Mouse (Mus musculus): ENCODE data around the gene Thy1.

Gene Thy1

DNA sequence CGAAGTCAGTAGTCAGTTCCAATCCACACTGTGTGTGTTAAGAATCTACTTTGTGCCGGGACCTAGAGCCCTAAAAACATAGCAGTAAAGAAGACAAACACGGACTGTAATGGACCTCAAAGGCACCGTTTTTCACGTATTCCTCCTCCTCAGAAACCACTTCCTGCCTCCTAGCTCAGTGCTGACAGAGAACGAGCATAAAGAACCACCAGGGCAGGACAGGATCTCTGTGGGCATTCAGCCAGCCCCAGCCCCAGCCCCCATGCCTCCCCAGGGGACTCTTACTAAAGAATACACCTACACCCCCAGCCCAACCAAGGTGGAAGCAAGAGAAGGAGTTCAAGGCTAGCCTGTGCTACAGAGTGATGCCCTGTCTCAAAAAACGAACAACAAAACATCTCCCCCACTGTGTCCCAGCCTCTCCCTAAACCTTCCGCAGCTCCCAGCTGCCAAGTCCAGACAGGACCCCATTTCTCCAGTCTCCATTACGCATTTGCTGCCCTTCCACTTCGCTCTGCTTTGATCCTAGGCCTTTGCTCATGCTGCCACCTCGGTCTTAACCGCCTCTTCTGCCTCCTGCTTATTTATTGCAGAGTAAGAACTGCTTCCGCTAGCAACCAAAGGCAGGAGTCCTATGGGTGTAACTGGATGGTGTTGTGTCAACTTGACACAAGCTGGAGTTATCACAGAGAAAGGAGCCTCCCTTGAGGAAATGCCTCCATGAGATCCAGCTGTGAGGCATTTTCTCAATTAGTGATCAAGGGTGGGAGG, 9.0 kb upstream of the Thy1 start:
- DNase-seq, result no peak

DNA sequence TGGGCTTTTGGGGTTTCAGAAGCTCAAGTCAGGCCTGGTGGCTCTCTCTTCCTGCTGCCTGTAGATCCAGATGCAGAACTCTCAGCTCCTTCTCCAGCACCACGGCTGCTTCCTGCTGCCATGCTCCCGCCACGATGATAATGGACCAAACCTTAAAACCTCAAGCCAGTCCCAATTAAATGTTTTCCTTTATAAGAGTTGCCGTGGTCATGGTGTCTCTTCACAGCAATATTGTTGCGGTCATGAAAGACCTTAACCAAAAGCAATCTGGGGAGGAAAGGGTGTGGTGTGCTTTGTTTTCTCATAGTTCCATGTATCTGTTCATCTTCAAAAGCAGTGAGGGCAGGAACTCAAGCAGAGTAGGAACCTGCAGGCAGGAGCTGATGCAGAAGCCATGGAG, 6.1 kb upstream of the Thy1 start:
- DNase-seq, result no peak

DNA sequence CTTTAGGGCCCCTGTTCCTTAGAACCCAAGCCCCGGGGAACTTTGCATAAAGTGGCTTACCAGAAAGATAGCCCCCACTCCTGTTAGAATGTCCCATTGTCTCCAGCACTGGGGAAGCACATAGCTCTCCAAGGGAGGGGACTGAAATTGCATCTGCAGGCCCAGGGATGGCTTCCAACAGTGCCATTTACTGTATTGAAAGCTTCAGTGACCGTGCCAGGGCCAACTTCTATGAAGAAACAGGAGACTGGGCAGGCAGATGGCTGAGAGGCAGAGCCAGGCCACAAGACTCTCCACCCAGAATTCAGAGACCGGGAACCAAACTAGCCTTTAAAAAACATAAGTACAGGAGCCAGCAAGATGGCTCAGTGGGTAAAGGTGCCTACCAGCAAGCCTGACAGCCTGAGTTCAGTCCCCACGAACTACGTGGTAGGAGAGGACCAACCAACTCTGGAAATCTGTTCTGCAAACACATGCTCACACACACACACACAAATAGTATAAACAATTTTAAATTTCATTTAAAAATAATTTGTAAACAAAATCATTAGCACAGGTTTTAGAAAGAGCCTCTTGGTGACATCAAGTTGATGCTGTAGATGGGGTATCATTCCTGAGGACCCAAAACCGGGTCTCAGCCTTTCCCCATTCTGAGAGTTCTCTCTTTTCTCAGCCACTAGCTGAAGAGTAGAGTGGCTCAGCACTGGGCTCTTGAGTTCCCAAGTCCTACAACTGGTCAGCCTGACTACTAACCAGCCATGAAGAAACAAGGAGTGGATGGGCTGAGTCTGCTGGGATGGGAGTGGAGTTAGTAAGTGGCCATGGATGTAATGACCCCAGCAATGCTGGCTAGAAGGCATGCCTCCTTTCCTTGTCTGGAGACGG, 1.4 kb upstream of the Thy1 start:
- DNase-seq, result no peak

DNA sequence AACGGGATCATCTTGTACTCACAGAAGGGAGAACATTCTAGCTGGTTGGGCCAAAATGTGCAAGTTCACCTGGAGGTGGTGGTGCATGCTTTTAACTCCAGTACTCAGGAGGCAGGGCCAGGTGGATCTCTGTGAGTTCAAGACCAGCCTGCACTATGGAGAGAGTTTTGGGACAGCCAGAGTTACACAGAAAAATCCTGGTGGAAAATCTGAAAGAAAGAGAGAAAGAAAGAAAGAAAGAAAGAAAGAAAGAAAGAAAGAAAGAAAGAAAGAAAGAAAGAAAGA, 846 bp upstream of the Thy1 start:
- DNase-seq, result no peak

DNA sequence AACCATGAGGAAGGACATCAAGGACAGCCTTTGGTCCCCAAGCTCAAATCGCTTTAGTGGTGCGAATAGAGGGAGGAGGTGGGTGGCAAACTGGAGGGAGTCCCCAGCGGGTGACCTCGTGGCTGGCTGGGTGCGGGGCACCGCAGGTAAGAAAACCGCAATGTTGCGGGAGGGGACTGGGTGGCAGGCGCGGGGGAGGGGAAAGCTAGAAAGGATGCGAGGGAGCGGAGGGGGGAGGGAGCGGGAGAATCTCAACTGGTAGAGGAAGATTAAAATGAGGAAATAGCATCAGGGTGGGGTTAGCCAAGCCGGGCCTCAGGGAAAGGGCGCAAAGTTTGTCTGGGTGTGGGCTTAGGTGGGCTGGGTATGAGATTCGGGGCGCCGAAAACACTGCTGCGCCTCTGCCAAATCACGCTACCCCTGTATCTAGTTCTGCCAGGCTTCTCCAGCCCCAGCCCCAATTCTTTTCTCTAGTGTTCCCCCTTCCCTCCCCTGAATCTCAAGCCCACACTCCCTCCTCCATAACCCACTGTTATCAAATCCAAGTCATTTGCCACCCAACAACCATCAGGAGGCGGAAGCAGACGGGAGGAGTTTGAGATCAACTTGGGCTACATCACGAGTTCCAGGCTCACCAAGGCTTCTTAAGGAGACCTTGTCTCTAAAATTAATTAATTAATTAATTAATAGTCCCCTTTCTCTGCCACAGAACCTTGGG, 683 bp downstream of the Thy1 start:
- peak in 1 of 2 experiments; percentile 38 for DNase-seq

DNA sequence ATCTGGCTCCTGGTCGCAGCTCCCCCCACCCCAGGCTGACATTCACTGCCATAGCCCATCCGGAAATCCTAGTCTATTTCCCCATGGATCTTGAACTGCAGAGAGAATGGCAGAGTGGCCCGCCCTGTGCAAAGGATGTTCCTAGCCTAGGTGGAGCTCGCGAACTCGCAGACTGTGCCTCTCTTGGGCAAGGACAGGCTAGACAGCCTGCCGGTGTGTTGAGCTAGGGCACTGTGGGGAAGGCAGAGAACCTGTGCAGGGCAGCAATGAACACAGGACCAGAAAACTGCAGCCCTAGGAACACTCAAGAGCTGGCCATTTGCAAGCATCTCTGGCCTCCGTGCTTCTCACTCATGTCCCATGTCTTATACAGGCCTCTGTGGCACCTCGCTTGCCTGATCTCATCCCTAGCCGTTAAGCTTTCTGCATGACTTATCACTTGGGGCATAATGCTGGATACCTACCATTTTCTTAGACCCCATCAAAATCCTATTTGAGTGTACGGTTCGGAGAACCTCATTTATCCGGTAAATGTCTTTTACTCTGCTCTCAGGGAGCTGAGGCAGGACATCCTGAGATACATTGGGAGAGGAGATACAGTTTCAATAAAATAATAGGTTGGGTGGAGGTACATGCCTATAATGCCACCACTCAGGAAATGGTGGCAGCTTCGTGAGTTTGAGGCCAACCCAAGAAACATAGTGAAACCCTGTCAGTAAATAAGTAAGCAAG, 1.4 kb downstream of the Thy1 start:
- DNase-seq, result peak; percentile 48 to 57

DNA sequence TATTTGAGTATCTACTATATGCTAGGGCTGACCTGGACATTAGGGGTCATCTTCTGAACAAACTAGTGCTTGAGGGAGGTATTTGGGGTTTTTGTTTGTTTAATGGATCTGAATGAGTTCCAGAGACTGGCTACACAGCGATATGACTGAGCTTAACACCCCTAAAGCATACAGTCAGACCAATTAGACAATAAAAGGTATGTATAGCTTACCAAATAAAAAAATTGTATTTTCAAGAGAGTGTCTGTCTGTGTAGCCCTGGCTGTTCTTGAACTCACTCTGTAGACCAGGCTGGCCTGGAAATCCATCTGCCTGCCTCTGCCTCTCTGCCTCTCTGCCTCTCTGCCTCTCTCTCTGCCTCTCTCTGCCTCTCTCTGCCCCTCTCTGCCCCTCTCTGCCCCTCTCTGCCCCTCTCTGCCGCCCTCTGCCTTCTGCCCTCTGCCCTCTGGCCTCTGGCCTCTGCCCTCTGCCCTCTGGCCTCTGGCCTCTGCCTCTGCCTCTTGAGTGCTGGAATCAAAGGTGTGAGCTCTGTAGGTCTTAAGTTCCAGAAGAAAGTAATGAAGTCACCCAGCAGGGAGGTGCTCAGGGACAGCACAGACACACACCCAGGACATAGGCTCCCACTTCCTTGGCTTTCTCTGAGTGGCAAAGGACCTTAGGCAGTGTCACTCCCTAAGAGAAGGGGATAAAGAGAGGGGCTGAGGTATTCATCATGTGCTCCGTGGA, 2.1 kb downstream of the Thy1 start:
- DNase-seq, result no peak

DNA sequence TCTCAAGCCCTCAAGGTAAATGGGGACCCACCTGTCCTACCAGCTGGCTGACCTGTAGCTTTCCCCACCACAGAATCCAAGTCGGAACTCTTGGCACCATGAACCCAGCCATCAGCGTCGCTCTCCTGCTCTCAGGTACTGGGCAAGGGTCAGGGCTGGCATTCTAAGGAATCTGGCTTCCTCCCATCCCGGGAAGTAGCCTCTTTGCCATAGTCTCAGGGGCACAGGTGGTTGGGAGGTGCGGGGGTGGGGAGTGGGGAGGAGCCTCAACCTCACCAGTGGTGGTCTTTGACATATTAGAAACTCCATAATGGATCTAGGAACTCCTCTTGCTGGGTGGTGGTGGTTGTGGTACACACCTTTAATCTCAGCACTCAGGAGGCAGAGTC, 2.7 kb downstream of the Thy1 start:
- DNase-seq, result no peak

DNA sequence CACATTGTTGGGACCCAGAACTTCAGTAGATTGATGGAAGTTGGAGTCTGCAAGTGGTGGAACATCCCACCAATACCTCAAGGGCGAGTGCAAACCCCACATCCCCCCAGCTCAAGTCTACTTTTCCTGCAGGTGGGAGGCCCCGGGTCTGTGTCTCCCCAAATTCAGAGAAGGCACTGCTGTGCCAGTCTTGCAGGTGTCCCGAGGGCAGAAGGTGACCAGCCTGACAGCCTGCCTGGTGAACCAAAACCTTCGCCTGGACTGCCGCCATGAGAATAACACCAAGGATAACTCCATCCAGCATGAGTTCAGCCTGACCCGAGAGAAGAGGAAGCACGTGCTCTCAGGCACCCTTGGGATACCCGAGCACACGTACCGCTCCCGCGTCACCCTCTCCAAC, 3.2 kb downstream of the Thy1 start:
- no peak for DNase-seq

DNA sequence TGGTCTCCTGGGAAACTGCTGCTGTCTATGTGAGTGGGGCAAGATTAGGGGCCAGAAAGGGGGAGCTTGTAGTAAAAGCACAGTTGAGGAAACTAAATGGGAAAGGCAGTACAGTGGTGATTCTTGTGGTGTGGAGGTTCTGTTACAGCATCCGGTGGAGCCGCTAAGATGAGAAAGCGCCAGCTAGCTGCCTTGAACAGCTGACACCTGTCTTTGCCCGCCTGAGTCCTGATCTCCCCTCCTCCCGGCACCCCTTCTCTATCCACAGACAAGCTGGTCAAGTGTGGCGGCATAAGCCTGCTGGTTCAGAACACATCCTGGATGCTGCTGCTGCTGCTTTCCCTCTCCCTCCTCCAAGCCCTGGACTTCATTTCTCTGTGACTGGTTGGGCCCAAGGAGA, 3.9 kb downstream of the Thy1 start:
- no peak for DNase-seq

DNA sequence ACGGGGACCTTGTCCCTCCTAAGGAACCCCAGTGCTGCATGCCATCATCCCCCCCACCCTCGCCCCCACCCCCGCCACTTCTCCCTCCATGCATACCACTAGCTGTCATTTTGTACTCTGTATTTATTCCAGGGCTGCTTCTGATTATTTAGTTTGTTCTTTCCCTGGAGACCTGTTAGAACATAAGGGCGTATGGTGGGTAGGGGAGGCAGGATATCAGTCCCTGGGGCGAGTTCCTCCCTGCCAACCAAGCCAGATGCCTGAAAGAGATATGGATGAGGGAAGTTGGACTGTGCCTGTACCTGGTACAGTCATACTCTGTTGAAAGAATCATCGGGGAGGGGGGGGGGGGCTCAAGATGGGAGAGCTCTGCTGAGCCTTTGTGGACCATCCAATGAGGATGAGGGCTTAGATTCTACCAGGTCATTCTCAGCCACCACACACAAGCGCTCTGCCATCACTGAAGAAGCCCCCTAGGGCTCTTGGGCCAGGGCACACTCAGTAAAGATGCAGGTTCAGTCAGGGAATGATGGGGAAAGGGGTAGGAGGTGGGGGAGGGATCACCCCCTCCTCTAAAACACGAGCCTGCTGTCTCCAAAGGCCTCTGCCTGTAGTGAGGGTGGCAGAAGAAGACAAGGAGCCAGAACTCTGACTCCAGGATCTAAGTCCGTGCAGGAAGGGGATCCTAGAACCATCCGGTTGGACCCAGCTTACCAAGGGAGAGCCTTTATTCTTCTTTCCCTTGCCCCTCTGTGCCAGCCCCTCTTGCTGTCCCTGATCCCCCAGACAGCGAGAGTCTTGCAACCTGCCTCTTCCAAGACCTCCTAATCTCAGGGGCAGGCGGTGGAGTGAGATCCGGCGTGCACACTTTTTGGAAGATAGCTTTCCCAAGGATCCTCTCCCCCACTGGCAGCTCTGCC, 4.6 kb downstream of the Thy1 start:
- no peak for DNase-seq

DNA sequence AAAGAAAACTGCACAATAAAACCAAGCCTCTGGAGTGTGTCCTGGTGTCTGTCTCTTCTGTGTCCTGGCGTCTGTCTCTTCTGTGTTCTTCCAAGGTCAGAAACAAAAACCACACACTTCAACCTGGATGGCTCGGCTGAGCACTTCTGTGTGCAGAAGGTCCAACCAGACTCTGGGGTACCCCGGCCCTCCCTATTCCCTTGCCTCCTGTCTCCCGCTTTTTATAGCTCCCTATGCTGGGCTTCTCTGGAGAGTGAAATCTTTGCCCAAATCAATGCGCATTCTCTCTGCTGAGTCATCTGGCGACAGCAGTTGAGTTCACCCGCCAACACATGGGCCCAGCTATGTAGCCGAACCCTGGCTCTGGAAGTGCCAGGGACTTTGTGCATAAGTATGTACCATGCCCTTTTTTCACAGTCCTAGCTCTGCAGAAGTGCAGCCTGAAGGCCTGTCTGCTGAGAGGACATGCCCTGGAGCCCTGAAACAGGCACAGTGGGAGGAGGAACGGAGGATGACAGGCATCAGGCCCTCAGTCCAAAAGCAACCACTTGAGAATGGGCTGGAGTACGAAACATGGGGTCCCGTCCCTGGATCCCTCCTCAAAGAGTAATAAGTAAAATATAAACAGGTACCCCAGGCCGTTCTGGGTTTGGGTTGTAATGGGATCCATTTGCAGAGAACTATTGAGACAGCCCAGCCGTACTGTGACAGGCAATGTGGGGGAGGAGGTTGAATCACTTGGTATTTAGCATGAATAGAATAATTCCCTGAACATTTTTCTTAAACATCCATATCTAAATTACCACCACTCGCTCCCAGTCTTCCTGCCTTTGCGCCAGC, 5.6 kb downstream of the Thy1 start:
- no peak for DNase-seq

DNA sequence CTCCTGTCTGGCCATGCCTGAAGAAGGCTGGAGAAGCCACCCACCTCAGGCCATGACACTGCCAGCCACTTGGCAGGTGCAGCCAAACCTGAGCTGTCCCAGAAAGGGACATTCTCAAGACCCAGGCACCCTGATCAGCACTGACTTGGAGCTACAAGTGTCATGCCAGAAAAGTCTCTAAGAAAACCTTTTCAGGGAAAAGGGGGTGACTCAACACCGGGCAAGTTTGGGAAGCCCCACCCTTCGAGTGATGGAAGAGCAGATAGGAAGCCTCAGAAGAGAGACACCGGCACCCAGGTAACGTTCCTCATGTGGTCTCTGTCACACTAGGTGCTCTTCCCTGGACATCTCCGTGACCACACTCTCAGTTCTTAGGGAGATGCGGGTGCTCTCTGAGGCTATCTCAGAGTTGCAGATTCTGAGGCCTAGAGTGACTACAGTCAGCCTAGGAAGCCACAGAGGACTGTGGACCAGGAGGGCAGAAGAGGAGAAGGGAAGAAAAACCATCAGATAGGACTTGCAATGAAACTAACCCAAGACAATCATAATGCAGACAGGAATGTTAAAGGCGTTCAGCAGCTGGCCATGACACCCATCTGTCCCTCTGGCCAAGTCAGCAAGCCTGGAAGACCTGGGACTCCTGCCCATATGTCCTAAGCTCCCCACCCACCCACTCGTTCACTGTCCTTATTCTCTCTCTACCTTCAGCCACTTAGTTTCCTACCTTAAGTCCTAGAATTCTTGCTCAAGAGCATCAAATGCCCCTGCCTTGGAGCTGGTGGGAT, 6.4 kb downstream of the Thy1 start:
- no peak for DNase-seq

DNA sequence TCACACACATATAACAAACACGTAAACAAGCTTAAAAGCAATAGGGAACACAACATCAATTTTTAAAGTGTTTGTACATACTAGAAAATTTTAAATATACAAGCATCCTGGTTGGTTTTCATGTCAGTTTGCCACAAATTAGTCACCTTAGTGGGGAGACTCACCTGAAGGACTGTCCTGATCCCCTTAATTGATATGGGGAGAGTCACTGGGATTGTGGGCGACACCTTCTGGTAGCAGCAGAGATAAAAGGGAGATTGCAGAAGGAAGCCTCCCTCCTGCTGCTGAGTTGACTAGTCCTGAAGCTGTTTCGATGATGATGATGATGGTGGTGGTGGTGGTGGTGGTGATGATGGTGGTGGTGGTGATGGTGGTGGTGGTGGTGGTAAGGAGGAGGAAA, 9.7 kb downstream of the Thy1 start:
- DNase-seq, result no peak

DNA sequence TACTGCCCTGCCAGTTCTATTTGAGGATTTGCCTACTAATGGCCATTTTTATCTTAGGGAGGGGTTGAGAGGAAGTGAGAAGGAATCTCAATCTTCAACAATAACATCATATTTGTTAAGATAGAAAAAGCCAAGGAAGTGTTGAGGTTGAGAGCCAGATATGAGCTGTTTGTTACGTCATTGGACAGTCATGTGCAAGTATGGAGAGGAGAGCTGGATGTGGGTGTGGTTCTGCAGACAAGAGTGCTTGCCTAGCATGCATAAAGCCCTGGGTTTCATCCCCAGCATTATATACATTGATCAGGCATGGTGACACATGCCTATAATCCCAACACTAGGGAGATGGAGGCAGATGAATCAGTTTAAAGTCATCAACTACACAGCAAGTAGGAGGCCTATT, 10.8 kb downstream of the Thy1 start:
- no peak for DNase-seq

DNA sequence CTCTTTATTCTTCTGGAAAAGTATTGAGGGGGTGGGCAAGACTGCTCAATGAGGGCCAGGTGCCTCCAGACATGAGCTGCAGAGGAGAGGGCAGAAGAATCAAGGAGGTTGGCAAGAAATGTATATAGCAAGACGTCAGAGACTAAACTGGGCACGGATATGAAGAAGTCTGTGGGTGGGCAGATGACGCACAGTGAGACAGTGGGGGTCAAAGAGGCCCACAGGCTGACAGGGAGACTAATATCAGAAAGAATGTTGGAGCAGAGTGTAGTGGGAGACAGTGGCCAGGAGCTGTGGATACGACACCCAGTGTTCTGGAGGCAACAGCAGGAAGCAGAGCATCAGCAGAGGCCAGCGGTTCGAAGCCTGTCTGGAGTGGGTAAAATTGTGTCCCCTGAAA, 15.4 kb downstream of the Thy1 start:
- no peak for DNase-seq

DNA sequence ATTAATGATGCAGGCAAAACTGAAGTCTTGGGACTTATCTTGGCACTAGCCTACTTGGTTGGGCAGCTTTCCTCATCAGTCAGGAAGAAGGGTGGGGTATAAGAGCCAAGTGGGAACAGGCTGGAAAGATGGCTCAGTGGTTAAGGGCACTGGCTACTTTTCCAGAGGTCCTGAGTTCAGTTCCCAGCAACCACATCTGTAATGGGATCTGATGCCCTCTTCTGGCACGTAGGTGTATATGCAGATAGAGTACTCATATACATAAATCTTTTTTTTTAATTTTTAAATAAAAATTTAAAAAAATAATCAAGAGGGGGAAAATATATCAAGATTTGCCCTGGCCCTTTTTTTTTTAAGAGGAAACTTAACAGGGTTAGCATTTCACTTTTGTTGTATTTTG, 22.0 kb downstream of the Thy1 start:
- no peak for DNase-seq

DNA sequence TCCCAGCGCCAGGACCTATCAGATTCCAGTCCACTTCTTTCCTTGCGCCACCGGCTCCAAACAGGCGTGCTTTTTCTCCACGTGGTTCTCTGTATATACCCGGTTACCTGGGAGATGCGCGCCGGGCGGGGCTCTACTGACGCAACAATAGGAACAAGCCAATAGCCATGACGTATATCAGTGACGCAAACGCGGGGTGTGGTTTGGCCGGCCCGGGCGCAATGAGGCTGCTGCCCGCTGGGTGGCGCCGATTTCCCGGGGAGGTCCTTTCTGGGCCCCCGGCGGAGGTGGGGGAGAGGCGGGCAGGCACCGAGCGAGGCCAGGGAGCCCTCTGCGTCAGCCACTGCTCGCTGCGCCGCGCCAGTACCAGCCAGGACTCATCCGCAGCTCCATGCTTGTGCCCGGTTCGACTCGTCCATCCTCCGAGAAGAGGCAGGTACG, 23.6 kb downstream of the Thy1 start, which contains the start of gene Usp2:
Gene Usp2, plus strand, starts transcription at position 237 of the 441 bp plus-strand sequence.
- DNase-seq, result peak; percentile 100

DNA sequence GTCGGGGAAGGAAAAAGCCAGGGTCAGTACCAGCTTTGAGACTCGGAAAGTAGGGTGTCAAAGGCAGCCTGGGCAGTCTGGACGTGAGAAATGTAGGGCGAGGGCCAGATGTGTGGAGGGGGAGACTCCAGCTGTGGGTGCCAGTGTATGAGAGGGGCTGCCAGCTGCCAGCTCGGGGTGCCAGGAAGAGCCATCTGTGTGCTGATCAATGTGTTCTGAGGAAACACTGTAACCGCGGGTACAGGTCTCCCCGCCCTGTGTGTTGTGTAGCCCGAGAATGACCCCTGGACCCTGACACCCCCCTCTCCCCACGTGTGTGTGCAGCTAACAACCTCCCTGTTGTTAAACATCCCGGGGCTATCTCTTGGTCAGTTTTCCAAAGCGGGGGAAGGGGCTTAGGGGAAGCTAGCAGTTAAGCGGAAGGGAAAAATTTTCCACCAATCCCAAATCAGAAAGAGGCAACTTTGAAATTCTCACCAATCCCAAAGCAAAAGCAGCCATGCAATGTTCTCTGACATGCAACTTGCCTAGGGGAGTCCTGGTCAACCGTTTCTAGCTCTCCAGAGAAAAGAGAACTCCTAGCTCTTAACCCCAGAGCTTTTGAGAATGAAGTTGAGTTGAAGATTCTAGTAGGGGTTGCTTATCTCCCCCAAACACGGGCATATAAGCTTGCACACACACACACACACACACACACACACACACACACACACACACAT, 24.2 kb downstream of the Thy1 start:
- no peak for DNase-seq
